Mouse (Mus musculus): ENCODE measurements at regions not wholly inside any gene's neighbourhood (a gene's known extent, or its start where the extent isn't known, plus 50 kb on each side); places are given as distances from the start of the nearest gene placed in this dataset.

DNA sequence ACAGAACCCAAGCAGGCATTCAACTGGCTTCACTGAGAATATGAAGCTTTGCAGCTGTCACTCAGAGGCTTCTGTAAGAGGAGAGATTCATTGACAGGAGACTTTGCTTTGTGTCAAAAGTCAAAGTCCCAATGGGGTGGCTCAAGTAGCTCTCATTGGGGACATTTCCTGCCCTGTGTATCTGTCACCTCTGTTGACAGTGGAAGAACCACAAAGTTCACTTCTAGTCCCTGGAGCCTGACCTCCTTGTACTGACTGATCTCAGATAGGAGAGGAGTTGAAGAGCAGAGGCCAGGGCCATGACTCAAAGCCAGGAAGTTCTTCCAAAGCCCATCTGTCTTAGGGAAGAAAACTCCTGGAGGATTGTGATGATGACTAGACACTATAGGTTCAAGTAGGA lies 191.5 kb upstream of the Gm11114 start:
- TF ChIP-seq POLR2A (IDR thresholded peaks at IDR 0.05; ENCODE audit: extremely low read depth, insufficient read depth, low read length) (no peak), CTCF (IDR thresholded peaks at IDR 0.05; ENCODE audit: extremely low read depth, insufficient read depth, low read length) (no peak)

All from cortical plate, adult 2 months (tissue).